Mouse (Mus musculus) ES-Bruce4 (cell line): ENCODE measurements around the gene Ppm1l.

ENCODE experiments used
- CTCF ChIP-seq: IDR thresholded peaks from one replicate; pipeline ENCODE4 v1.8.1; 2011; ENCODE audit warnings: low read depth, low read length
- EP300 ChIP-seq: IDR thresholded peaks from 2 replicates; pipeline ENCODE4 v1.6.1; 2011; ENCODE audit warnings: low read depth, low read length; ENCODE audit not compliant: insufficient read depth
- POLR2A ChIP-seq: IDR thresholded peaks from one replicate; pipeline ENCODE4 v1.8.1; 2011; ENCODE audit warnings: low read length; ENCODE audit not compliant: insufficient read depth

DNA sequence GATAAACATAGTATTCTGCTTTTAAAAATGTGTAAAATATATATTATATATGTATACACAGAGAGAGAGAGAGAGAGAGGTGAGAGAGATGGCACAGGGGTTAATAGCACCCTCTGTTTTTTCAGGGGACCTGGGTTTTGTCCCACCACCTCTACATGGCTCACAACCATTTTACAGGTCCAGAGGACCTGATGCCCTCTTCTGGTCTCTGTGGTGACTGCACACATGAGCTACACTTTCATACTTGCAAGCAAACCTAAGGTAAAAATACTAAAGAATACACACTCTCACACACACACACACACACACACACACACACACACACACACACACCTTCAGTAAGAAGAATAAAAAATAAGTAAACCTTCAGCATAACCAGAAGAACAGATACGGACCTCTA lies 262.1 kb downstream of the Ppm1l start:
- TF ChIP-seq CTCF: no peak
- TF ChIP-seq POLR2A: no peak
- TF ChIP-seq EP300: no peak
